Mouse (Mus musculus) kidney, postnatal 0 days (tissue): ENCODE measurements around the gene Tuba1c. TPM values are rescaled to one million over a fixed set of nuclear protein-coding genes. Genes with fewer than 3 reads are reported as not detected.

Source experiments
- ATAC-seq: fragments of 200-750 bp; cut with Nextera tagmentation; replicated peaks from 2 replicates; pipeline ENCODE4 v1.8.0; 2017; ENCODE audit warnings: low read depth, moderate number of reproducible peaks, moderate TSS enrichment, moderate library complexity; ENCODE audit not compliant: low FRiP score
- DNase-seq: peaks from one replicate; pipeline ENCODE4 v3.0.0-alpha.2; 2016; ENCODE audit warnings: low spot score
- H3K27ac ChIP-seq: fragments of 300-500 bp; sonication (generic); 2 replicates; pipeline ENCODE4 v1.5.1; 2014; ENCODE audit warnings: mild to moderate bottlenecking
- H3K27me3 ChIP-seq: fragments of 300-500 bp; sonication (generic); 2 replicates; pipeline ENCODE4 v1.6.1; 2014; ENCODE audit warnings: low read length, mixed read lengths; ENCODE audit not compliant: insufficient read depth
- H3K36me3 ChIP-seq: fragments of 300-500 bp; sonication (generic); 2 replicates; pipeline ENCODE4 v1.6.1; 2014; ENCODE audit warnings: low read length, mixed read lengths; ENCODE audit not compliant: insufficient read depth
- H3K4me1 ChIP-seq: fragments of 300-500 bp; sonication (generic); replicated peaks from 2 replicates; pipeline ENCODE4 v1.6.1; 2014; ENCODE audit warnings: antibody characterized with exemption, low read length, mixed read lengths; ENCODE audit not compliant: insufficient read depth
- H3K4me2 ChIP-seq: fragments of 300-500 bp; sonication (generic); 2 replicates; pipeline ENCODE4 v1.6.1; 2014; ENCODE audit warnings: mild to moderate bottlenecking, low read length, moderate library complexity, mixed read lengths
- H3K4me3 ChIP-seq: fragments of 300-500 bp; sonication (generic); replicated peaks from 2 replicates; pipeline ENCODE4 v1.5.1; 2014; ENCODE audit warnings: low read depth, low read length
- H3K9ac ChIP-seq: fragments of 300-500 bp; sonication (generic); 2 replicates; pipeline ENCODE4 v1.6.1; 2014; ENCODE audit warnings: low read depth, low read length
- H3K9me3 ChIP-seq: fragments of 300-500 bp; sonication (generic); replicated peaks from 2 replicates; pipeline ENCODE4 v1.6.1; 2016; ENCODE audit warnings: low read length, inconsistent platforms, mixed read lengths
- CTCF ChIP-seq: IDR thresholded peaks from 2 replicates; pipeline ENCODE4 v1.5.1; 2016; ENCODE audit warnings: antibody characterized with exemption, low read depth, mild to moderate bottlenecking, moderate library complexity
- WGBS: fragments of 180-500 bp; shearing (Covaris S2); extraction: QIAGEN DNeasy Blood & Tissue Kit; methylation state at CpG from one replicate; pipeline ENCODE4 v1.1.7; 2014; 5-methylcytosine and 5-hydroxymethylcytosine counted together
- polyA plus RNA-seq: library from polyadenylated mRNA; unstranded; fragments of >200 nt; fragmentation: Nextera tagmentation; extraction: Ambion mirVana; gene quantifications from 2 replicates; pipeline ENCODE4 v1.2.1, GENCODE M21; 2015

Tuba1c gene
- polyA plus RNA-seq, 1 experiment from 2014 or later: 170 TPM

DNA sequence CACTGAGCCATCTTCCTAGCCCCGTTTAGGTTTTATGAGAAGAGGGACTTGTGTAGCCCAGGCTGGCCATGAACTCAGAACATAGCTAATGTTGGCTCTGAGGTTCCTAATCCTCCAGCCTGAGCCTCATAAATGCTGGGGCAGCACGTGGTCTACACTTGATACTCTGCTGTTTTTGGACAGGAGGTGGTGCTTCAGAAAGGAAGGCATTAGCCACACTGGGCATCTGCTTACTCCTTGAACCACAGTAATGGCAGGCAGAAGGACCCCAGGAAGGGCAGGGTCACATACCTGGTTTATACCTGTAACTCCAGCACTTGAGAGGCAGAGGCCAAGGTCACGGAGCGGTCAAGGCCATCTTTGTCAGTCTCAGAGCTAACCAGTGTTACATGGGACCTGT lies 11.1 kb upstream of the Tuba1c start:
- no peak overlapping the region for H3K4me3 ChIP-seq
- no peaks in the 10 kb centered on the region for H3K36me3 ChIP-seq
- TF ChIP-seq CTCF: no peak
- DNase-seq: no peak
- ATAC-seq: no peak
- WGBS: 63% methylated on average over 4 of the region's 4 CpGs
- H3K4me2 ChIP-seq: no peak overlapping the region
- H3K27me3 ChIP-seq: no peaks in the 10 kb centered on the region
- no peaks in the 10 kb centered on the region for H3K9me3 ChIP-seq
- H3K4me1 ChIP-seq: peaks cover 24% of the 10 kb centered on the region
- H3K27ac ChIP-seq: peak overlapping the region; percentile 94
- H3K9ac ChIP-seq: no peak overlapping the region

DNA sequence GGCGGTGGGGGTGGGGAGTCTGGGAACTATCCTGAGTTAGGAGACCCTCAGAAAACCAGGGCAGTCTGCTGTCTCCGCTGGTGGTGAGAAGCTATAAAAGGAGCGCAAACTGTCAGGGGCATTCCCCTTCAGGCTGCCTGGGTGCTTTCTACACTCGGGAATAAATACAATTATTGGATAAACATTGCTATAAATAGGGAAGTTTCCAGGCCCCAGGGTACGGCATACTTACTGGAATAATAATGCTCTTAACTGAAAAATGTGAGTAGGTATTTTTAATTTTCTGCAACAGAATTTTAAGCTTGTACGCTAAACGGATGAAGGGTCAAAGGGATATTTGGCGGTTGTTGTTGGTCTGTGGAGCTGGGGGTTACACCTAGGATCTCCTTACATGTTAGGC lies 10.3 kb upstream of the Tuba1c start:
- Histone ChIP-seq H3K9ac (peak overlapping the region; percentile 37; the same call in 1 of the 2 replicates), H3K9me3 (no peaks in the 10 kb centered on the region), H3K4me2 (peak overlapping the region; percentile 28), H3K4me3 (no peak overlapping the region), H3K4me1 (peaks cover 24% of the 10 kb centered on the region), H3K27me3 (no peaks in the 10 kb centered on the region), H3K27ac (peak overlapping the region; percentile 94), H3K36me3 (no peaks in the 10 kb centered on the region)
- TF ChIP-seq CTCF: no peak
- 40% methylated on average over 8 of the region's 8 CpGs for WGBS
- ATAC-seq: no peak
- no peak for DNase-seq

DNA sequence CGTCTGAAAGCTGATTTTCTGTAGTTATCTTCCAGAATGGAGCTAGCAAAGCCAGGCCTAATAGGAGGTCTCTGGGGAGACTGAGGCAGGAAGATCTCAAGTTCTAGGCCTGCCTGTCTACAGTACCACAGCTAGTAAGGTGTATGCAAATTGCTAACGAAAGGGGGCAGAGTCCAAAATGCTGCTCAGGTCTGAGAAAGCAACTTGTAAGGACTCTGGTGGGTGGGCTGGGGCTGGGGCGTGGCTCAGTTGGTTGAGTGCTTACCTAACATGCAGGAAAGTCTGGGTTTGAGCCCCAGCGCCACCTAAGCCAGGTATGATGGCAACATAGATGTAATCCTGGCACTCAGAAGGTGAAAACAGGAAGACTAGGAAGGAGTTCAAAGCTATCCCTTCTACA lies 9.5 kb upstream of the Tuba1c start:
- DNase-seq (no peak), ATAC-seq (no peak)
- no peaks in the 10 kb centered on the region for H3K9me3 ChIP-seq
- no peak overlapping the region for H3K4me3 ChIP-seq
- peaks cover 24% of the 10 kb centered on the region for H3K4me1 ChIP-seq
- H3K27me3 ChIP-seq: no peaks in the 10 kb centered on the region
- WGBS: 92% methylated on average over 4 of the region's 4 CpGs
- TF ChIP-seq CTCF: no peak
- H3K4me2 ChIP-seq: no peak overlapping the region
- H3K9ac ChIP-seq: no peak overlapping the region
- no peaks in the 10 kb centered on the region for H3K36me3 ChIP-seq
- H3K27ac ChIP-seq: no peak overlapping the region

DNA sequence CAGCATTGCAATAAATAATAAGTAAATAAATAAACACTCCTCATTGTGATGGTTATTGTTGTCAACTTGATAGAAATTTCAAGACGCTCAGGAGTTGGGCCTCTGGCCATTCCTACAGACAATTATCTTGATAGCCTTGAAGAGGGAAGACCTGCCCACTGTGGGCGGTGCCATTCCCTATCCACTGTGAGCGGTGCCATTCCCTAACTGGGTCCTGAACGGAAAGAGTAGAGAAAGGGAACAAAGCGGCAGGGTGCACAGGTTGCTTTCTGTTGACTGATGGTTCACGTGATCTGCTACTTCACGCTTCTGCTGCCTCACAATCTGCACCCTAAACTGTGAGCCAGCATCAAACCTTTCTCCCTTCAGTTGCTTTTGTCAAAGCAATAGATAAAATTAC lies 8.4 kb upstream of the Tuba1c start:
- ATAC-seq (no peak), DNase-seq (no peak)
- Histone ChIP-seq H3K27ac (no peak overlapping the region), H3K4me1 (peaks cover 24% of the 10 kb centered on the region), H3K36me3 (no peaks in the 10 kb centered on the region), H3K9me3 (no peaks in the 10 kb centered on the region), H3K9ac (no peak overlapping the region), H3K4me2 (no peak overlapping the region), H3K4me3 (no peak overlapping the region), H3K27me3 (no peaks in the 10 kb centered on the region)
- 98% methylated on average over 7 of the region's 7 CpGs for WGBS
- TF ChIP-seq CTCF: no peak

DNA sequence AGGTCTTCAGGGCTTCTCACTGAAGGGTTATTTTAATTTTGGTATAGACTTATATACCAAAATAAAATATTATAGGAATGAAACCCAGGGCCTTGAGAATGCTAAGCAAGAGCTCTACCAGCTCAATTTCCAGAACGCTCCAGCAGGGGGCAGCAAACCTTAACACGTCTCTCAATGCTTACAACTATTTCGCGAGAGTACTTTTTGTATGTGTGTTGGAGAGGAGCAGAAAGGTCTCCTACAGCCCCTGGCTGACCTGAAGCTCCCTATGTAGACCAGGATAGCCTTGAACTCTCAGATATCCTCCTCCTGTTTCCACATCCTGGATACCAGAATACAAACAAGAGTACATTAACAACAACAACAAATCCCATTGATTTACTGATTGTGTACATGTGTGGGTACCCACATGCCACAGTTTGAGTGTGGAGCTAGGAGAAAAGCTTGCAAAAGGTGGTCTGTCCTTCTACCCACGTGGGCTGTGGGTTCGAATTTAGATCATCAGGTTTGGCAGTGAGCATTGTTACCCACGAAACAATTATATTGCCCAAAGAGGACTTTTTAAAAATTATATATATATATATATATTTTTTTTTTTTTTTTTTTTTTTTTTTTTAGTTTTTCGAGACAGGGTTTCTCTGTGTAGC lies 4.9 kb upstream of the Tuba1c start:
- Histone ChIP-seq H3K4me1 (peaks cover 5% of the 10 kb centered on the region; the same call in 1 of the 2 replicates), H3K36me3 (no peaks in the 10 kb centered on the region), H3K4me3 (no peak overlapping the region), H3K27ac (no peak overlapping the region), H3K4me2 (no peak overlapping the region), H3K9me3 (no peaks in the 10 kb centered on the region), H3K9ac (no peak overlapping the region), H3K27me3 (no peaks in the 10 kb centered on the region)
- DNase-seq (peak; percentile 88), ATAC-seq (no peak)
- peak; percentile 80 for TF ChIP-seq CTCF
- 23% methylated on average over 7 of the region's 8 CpGs for WGBS

DNA sequence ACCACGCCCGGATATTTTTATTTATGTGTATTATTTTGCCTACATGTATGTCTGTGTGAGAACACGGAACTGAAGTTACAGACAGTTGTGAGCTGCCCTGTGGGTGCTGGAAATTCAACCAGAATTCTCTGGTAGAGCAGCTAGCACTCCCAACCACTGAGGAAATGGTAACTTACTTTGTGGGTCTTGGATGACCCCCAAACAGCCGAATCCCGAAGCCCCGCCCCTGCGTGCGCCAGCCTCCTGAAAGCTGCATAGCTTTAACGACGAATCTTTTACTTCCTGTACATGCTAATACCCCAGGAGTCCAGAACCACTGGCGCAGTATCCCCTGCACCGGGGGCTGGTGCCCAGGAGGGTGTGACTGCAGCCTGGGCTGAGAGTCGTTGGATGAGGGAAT lies 4.3 kb upstream of the Tuba1c start:
- Histone ChIP-seq H3K27ac (no peak overlapping the region), H3K4me1 (peaks cover 5% of the 10 kb centered on the region; the same call in 1 of the 2 replicates), H3K9me3 (no peaks in the 10 kb centered on the region), H3K4me3 (no peak overlapping the region), H3K9ac (no peak overlapping the region), H3K4me2 (no peak overlapping the region), H3K27me3 (no peaks in the 10 kb centered on the region), H3K36me3 (no peaks in the 10 kb centered on the region)
- no peak for ATAC-seq
- DNase-seq: no peak
- WGBS: 67% methylated on average over 13 of the region's 13 CpGs
- no peak for TF ChIP-seq CTCF

DNA sequence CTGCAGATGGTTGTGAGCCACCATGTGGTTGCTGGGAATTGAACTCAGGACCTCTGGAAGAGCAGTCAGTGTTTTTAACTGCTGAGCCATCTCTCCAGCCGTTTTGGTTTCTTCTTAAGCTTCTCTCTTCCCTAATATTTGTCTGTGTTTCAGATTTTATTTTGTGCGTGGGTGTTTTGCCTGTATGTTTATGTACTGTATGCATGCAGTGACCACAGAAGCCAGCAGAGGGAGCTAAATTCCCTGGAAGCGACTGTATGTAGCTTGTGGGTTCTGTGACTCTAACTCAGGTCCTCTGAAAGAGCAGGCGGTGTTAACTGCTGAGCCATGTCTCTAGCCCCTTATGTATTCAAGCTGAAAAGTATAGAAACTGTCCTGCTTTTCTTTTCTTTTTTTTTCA lies 3.4 kb upstream of the Tuba1c start:
- no peaks in the 10 kb centered on the region for H3K36me3 ChIP-seq

More for the DNA sequence above, 3.4 kb upstream of the Tuba1c start:
- Histone ChIP-seq H3K4me2 (no peak overlapping the region), H3K27ac (no peak overlapping the region), H3K4me3 (no peak overlapping the region), H3K27me3 (no peaks in the 10 kb centered on the region), H3K9ac (no peak overlapping the region), H3K9me3 (no peaks in the 10 kb centered on the region), H3K4me1 (peaks cover 5% of the 10 kb centered on the region; the same call in 1 of the 2 replicates)
- WGBS: 60% methylated on average over 4 of the region's 4 CpGs
- TF ChIP-seq CTCF: peak; percentile 72
- DNase-seq: no peak
- no peak for ATAC-seq
